Mouse (Mus musculus) G1E-ER4 (cell line): ENCODE measurements around the gene Haus4. TPM values are rescaled to one million over a fixed set of nuclear protein-coding genes. Genes with fewer than 3 reads are reported as not detected.

Source experiments
- GATA1 ChIP-seq: IDR thresholded peaks from one replicate; pipeline ENCODE4 v1.8.0; 2012; ENCODE audit warnings: low read length, inconsistent platforms
- polyA plus RNA-seq: library from polyadenylated mRNA; stranded (reverse); fragments of >175 nt; gene quantifications from 2 replicates; pipeline ENCODE4 v1.2.3, GENCODE M21; 2012

The Haus4 gene
- polyA plus RNA-seq, 1 experiment, result 37.7 TPM

DNA sequence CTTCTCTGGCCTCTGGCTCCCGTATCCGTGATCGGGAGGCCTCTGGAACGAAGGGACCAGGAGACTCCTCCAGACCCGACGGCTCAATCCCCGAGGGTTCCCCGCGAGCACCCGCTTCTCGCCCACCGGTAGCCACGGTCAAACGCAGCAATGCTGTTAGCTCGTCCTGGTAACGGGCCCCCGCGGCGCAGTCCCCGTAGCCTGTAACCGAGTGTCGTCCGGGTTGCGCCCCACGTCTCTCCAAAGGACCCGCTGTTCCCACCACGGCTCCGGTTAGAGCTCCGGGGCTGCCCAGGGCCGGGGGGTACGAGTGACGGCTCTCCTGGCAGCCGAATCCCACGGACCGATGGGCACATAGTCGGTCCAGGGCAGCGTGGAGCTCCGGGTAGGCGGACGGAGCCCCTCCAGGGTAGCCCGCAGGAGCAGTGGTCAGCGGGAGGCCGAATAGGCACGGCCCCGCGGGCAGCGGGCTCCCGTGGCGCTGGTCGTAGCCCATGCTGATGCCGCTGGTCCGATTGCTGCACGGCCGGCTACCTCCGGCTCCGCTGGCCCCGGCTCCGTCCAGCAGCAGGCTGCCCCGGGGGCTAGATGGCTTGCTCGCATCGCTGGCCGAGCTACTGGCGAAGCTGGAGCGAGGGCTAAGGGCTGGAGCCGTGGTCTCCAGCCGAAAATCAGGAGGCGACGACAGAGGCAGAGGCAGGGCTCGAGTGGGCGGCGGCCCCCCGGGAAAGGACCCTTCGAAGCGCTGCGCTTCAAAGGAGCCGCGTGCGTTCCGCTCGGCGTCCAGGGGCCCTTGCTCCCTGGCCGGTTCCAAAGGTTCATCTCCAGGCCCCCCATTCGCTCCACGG lies 22.0 kb upstream of the Haus4 start:
- TF ChIP-seq GATA1, result no peak

DNA sequence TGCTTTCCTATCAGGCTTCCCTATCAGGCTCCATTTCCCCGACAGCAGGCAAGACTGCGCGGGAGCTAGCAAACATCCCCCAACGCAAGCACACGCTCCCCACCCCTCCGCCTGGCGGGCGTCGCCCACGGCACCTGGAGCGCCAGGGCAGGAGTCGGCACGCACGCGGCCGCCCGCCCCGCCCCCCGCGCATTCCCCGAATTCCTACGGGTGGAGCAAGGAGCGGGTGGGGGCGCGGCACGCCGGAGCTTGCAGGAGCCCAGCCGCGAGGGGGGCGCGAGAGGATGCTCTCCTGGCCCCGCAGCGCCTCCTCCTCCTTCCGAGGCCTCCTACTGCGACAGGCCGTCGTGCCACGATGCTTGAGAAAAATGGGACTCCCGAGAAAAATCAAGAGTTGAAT lies 21.2 kb upstream of the Haus4 start:
- TF ChIP-seq GATA1, result no peak

DNA sequence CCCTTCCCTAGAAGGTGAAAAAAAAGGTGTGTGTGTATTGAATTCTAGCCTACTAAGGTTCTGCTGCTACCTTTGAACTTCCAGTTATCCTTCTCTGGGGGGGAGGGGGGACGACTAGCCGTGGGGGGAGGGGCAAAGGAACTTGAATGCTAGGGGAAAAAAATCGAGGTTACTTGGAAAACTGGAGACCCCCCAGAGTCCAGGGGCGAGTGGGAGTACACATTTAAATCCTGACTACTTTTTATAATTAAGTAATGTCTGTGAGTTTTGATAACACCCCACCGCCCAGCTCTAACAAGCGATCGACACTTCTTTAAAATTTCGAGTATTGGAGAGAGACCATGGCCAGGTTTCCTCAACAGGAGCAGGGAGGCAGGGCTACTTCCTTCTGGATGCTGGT lies 20.6 kb upstream of the Haus4 start:
- TF ChIP-seq GATA1, result no peak

DNA sequence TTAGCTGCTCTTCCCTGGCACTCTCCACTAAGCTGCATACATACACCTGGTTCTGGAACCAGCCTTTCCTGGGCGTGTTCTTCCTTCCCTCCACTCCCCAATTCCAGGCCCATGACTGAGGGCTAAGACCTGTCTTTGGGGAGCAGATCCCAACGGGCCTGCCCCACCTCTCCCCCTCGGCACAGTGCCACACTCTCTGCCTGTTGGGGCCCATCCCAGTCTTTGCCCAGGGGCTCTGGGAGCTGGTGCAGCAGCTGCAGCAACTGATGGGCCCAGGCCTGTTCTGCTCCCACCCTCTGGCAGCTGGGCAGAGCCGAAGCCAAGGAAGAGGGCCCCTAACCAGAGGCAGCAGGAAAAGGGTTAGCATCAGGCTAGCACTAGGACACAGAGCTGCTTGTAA lies 19.8 kb upstream of the Haus4 start:
- TF ChIP-seq GATA1, result no peak

DNA sequence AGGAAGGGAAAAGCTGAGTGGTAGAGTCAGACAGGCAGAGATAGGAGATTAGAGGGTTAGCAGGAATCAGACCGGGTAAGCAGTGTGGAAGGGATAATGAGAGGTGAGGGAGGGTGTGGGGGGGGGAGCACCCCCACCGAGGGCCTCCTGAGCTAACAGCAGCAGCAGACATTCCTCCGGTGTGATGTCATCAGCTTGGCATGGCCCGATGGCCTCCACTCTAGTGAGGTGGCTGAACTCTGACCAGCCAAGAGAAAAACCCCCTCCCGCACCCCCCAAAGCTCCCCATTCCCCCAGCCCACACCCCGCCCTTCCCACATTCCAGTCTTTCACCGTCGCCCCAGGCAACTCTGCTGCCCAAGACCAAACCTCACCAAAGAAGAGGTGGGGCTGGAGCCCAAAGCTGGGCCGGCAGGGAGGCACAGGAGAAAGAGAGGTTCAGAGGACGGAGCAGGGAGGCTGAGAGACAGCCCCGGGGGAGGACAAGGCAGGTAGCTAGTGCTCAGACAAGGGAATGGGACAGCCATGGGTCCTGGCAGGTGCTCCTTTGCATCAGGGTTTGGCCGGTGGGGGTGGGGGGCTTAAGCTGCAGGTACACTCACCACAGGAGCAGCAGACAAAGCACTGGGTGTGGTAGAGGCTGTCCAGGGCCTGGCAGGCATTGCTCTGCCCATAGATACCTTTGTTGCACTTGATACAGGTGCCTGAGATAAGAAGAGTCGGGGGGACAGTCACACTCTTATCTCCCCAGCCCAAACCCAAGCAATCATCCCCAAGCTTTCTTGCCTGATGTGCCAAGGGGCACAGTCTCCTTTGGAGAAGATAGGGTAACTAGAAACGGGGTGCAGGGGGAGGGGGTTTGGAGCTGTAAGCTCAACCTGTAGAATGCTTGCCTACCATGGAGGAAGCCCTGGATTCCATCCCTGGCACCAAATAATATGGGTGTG lies 18.6 kb upstream of the Haus4 start:
- TF ChIP-seq GATA1, result no peak

DNA sequence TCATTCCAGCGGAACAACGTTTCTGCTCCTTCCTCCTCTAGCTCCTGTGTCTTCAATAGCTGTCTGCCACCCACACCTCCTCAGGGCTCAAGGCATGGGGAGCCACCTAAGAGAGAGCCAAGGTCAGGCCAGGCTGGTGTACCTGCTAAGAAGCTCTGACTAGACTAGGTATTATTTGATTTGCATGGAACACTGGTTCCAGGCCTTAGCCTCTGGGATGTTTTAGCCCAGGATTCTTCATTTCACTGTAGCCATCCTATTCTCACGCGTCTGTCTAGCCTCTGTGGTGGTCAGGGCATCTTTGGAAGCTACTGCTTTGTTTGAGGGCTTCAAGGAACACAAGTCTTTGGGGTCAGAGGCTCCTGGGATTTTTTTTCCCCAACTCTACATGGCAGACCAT lies 17.7 kb upstream of the Haus4 start:
- TF ChIP-seq GATA1, result no peak

DNA sequence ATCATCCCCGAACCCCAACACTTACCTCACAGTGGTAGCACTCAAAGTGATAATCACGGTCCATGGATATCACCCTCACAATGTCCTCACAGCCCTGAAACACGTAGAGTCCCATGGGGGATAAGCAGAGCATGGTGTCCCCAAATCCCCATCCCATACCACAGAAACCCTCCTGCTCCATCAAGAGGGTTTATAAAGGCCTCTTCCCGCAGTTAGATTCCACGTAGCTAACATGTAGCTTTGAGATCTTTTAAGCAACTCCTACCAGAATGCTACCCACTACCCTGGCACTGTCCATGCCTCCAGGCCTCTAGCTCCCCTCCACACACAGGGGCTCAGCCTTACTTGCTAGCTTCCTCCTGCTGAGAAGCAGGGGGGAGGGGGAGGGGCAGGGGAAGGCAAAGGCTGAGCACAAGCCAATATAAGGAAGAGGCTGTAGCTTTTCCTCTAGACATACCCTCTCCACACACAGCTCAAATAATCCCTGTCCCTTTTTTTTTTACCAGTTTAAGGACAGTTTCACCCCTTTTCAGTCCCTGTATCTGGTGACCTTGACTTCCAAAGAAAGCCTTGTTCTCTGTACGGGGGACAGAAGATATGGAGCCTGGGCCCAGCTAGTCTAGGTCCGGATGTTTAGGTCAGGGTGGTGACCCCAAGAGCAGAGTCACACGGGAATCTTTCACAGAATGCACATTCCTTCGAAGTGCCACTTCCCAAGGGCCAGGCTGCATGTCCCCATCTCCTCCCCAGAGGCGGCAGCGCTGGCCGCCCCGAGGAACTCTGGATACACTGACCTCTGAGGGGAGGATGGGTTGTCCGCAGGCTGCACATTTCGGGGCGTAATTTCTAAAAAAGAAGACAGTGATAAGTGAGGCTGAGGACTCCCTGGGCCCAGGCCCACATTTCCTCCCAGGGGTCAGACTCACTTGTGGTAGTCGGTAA lies 15.3 kb upstream of the Haus4 start:
- TF ChIP-seq GATA1, result no peak

DNA sequence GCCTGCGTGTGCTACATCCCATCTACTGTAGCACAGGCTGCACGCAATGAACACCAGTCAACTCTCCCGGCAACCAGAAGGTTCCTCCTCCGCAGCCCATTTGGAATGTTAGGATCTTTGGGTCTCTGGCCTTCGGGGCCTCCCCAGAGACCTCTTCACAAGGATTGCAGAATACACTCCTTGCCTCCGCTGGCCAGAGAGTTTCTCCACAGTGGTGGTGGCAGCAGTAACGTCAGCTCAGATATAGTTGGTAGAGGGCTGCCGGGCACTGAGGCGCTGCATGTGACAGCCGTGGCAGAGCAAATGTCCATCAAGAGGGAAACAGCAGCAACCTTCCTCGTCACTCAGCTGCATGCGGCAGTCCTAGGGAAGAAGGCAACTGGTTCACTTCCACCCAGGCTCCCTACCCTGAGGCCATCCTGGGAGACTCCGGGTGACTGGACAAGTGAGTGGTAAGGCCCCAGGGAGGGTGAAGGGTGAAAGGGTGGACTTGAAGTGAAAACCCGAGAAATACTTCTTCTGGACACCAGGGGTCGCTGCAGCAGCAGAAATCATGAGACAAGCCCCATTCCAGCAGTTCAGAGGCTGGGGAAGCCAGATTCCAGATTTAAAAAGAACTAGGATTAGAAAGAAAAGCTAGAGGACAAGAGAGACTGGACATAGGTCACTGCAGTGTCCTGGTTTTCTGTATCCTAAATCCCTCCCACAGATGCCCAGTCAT lies 14.4 kb upstream of the Haus4 start:
- no peak for TF ChIP-seq GATA1

DNA sequence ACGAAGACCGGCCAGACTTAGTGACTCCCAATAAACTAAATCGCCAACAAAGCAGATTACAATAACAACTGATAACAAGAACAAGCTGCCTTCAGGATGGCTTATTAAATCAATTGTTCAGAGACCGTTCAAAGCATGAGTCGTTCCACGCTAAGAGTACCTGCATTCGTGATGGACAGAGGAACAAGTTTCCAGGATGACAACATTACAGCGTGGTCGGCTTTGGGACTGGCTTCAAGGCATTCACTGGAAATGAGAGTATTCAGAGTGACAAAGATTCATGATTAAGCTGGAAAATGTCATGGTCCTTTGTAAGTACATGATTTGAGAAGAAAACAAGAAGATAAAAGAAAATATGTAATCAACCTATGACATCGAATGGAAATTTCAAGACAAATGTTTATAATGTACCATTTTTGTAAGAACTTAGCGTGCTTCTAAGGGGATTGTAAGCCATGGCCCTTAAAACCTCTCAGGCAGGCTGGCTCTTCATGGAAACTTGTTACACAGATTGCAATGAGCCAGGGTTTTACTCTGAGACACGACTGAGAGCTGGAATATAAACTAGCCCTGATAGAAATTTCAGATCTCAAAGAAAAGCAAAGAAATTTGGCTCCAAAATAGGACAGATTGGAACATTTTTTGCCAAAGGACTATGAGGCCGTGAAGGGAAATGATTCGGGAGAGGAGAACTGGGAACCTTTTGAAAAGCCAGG lies 6.3 kb upstream of the Haus4 start:
- no peak for TF ChIP-seq GATA1

DNA sequence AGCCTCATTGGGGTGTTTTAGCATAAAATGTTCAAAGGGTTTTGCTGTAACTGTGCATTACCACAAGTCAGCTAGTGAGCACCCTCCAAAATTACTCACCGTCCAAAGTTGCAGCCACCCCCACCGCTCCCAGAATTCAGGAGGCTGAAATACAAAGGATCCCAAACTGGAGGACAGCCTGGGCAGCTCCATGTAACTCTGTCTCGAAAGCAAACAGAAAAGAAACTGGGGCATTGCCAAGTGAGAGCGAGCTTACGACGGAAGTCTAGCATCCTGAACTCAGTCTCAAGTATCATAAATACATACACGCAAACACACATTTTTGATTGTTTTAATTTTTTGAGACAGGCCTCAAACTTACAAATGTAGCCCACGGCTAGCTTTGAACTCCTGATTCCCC lies 2.9 kb upstream of the Haus4 start:
- TF ChIP-seq GATA1, result no peak

DNA sequence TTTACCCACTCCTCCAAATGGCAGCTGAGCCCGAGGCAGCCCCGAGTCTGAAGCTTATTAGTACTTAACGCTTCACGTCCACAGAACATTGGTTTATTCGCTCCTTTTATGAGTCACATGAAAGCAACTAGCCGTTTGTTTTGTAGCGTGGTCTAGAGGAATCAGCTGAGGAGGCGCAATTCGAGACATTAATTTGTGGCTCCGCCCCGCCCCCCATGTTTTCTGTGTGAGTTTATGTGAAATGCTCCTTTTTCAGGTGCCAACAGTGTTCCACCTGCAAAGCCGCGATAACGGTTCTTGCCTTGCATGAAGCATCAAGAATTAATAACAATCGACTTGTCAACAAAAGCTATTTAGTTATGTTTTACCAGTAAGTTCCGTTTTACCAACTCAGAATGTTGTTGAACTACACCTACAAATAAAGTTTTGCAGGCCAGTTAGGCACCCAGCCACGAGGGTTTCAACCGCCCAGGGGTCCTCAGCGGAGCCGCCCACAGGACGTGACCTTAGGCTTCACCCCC lies 902 bp downstream of the Haus4 start:
- no peak for TF ChIP-seq GATA1

DNA sequence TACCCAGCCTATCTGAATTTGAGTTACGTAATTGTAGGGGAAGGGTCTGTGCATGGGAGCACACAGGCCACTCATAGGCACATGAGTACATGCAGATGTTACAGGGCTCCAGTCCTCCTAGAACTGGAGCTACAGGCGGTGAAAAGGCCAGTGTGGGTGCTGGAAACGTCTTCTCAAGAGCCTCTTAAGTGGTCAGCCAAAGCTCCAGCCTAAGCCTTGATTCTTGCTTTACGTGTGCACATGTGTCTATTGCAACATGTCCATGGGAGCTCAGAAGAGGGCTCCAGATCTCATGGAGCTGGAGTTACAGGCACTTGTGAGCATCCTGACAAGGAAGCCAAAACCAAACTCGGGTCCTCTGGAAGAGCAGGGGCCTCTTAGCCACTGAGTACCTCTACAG lies 9.7 kb downstream of the Haus4 start:
- TF ChIP-seq GATA1, result no peak

DNA sequence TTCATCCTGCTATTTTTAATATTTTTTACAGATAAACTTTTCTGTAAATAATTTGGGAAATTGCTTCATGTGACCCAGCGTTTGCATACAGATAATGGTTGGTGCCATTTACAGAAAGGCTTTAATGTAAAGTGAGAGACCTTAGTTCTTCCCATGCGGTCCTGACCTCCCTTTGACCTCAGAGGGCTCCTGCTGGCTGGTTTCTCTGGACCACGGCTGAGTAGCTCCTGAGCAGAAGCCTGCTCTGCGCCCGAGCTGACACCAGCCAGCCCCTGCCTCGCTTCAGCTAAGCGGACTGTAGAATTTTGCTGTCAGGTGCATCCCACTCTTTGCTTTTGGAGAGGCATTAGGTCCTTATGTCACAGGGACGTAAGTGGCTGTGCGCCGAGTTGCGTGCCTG lies 13.6 kb downstream of the Haus4 start:
- TF ChIP-seq GATA1, result no peak

DNA sequence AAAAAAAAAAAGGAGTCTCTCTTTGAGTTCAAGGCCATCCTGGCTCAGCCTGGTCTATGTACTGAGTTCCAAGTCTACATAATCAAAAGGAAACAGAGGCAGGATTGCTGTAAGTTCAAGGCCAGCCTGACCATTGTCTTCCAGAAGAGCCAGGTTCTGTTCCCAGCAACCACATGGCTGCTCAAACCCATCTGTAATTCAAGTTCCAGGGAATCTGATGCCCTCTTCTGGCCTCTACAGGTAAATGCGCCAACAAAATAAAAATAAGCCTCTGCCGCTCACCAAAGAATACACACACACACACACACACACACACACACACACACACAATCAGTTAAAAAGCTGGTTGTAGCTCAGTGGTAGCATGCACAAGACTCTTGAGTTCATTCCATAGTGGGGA lies 15.8 kb downstream of the Haus4 start:
- TF ChIP-seq GATA1, result no peak
